Mouse (Mus musculus): ENCODE data around the gene Rerg. TPM values are rescaled to one million over a fixed set of nuclear protein-coding genes. Genes with fewer than 3 reads are reported as not detected.
"Not testable (repeated sequence)": the region's sequence is repeated elsewhere in the genome, so short reads cannot be mapped to it uniquely, and the experiment has no call there.

Gene Rerg
- total RNA-seq, 1 experiment from 2014 or later: not detected

DNA sequence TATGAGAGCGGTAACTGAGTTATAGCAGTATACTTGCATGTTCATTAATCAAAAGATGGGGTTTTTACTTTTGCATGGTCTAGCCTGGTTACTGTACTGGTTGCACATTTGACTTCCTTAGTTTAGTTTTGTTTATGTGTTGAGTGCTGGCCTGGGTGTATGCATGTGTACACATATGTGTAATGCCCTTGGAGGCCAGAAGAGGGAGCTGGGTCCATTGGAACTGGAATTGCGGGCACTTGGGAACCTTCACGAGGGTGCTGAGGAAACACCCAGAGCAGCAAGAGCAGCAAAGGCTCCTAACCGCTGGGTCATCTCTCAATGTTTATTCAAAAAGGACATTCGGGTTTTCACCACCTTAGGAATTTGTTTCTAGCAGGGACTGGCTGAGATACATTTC is 116.8 kb downstream of the Rerg start:
- no peak for ATAC-seq (replicated peaks; ENCODE audit: insufficient number of reproducible peaks, low FRiP score, low TSS enrichment, poor library complexity, severe bottlenecking)

DNA sequence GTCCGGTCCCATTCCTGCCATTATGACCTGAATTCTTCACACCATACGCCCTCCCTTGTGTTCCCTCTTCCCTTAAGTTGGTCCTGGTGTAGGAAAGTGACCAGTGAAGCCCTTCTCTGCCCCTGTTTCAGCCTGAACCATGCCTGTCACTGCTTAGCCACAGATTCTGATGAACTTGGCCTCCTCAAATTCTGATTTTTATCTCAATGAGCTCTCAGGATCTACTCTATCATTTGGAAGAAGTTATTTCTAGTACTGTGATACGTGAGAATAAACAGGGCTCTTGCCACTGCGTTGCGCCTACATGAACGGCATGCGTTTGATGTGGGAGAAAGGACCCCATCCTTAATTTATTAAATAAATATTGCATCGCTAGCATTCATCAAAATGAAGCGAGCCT is 117.3 kb downstream of the Rerg start:
- no peak for ATAC-seq (replicated peaks; ENCODE audit: insufficient number of reproducible peaks, low FRiP score, low TSS enrichment, poor library complexity, severe bottlenecking)

DNA sequence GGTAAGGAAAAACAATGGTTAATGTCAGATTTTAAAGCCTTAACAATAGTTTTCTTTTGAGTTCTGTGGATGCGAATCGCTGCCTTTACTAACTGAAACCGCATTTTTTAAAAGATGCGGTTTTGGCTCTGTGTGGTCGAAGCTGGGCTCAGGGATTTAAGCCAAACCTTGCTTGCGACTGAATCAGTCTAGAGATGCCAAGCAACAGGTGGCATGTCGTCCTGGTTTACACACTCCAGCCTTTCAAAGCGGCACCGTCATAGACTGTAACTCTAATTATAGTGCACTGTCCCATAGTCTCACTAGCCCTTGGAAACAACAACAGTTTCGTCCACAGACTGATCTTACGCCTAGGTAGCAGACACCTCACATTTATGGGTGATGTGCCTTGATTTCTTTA is 123.3 kb downstream of the Rerg start:
- ATAC-seq (replicated peaks; ENCODE audit: insufficient number of reproducible peaks, low FRiP score, low TSS enrichment, poor library complexity, severe bottlenecking): no peak

DNA sequence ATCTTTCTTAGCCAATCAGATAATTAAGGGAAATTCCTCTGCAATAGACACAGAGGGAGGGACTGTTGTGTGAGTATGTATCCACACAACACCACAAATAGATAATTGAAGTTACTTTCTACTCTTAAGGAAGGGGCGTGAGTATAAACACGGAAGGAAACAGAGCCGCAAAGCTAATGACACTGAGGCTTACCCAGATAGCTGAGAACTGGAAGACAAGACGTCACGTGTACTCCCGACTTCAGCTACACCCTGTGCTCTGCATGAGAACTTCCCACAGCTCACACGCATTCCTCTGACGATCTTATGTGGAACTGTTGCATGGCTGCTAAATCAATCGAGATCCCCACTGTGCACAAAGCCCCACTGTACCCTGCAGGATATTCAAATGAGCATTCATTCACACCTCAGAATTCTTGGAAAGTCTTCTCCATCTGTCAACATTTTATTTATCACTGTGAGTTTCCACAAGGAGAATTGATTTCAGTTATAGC is 125.2 kb downstream of the Rerg start:
- no peak for ATAC-seq (replicated peaks; ENCODE audit: insufficient number of reproducible peaks, low FRiP score, low TSS enrichment, poor library complexity, severe bottlenecking)

DNA sequence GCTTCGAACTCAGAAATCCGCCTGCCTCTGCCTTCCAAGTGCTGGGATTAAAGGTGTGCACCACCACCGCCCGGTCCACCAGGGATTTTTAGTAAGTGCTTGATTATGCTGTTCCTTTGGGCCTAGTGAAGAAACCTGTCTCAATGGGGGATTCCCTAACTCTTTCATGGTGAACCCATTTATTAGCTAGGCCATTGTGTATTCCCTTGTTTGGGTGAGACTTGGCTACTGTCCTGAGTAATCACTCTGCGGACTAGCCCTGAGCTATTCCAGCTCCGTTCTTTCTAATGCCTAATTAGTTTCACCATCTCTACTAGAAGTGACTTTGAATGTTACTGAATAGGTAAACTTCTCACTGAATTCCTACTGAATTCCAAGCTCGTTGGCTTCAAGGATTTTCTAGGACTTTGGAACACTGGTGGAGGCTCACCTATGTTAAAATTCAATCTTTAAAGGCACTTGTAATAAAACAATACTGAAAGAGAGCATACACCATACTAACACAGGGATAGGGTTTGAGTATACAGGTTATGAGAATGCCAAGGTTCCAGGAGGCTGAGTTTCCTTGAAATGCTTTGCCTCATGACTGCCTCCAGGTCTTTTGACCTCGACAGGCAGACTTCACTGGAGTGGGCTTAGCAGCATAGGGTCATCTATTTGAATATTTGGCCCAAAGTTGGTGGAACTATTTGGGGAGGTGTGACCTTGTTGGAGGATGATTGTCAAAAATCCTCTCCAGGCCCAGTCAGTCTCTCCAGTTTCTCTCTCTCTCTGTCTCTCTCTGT is 134.5 kb downstream of the Rerg start:
- ATAC-seq (replicated peaks; ENCODE audit: insufficient number of reproducible peaks, low FRiP score, low TSS enrichment, poor library complexity, severe bottlenecking): not testable (repeated sequence)

DNA sequence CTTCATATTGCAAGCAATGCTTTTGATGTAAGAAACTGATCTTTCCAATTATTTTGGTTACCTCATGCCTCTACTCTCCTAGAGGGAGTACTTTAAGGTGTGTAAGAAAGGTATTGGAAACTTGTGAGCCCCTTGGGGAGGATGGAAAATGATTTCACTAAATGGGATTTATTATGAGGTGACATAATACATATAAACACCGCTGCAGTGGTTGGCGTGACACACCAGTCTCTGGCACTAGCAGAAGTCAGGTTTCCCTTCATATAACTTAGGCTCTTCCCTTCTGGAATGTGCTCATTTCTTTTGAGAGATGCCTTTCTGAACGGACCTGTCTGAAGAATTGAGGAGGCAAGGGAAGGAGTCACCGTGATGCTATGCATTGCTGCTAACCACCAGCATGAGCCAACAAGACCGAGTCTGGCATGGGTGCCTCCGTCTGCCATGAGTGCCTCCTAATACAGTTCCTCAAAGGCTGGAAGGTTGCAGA is 139.6 kb downstream of the Rerg start:
- ATAC-seq (replicated peaks; ENCODE audit: insufficient number of reproducible peaks, low FRiP score, low TSS enrichment, poor library complexity, severe bottlenecking): no peak

DNA sequence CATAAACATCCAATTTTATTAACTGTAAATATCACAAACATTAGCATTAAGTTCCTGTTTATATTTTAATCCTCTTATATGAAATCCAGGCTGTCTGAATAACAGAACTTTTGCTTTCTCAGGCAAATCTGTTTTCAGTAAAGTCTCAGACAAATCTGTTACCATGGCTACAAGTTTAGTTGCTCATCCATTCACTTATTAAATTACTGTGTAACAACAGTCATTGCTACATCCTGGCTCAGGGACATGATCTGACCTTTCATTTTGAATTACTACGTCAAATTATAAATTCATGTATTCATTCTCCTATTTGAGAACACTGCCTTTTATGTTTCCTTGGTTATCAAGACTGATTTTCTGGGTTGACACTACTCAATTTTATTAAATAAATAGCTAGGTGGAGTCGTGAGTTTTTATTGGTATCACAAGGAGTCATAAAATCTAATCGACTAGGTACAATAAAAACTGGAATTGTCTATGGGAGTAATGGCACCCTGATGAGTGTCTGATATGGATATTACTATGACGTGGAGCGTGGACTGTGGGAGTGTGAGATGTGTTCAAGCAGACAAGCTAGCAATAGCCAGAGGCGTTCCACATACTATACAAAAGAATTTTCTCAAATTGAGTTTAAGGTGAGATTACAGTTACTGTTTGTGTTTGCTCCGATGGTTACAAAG is 140.2 kb downstream of the Rerg start:
- ATAC-seq (replicated peaks; ENCODE audit: insufficient number of reproducible peaks, low FRiP score, low TSS enrichment, poor library complexity, severe bottlenecking): no peak

DNA sequence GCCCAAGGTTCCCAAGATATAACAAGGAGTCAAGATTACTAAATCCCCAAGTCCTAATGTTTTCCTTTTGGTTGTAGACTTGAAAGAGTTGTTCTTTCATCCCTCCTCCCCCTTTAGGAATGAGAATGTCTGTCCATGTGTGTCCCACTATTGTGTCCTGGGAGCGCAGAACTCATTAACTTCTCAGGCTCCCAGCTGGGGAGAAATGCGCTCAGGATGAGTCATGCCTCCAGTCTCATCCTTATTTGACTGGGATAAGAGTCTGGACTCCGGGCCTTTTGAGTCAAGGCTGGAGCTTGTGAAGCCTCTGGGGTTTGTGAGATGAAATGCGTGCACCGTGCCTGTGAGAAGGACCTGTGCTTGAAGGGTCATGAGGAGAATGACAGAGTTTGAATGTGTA is 144.8 kb downstream of the Rerg start:
- no peak for ATAC-seq (replicated peaks; ENCODE audit: insufficient number of reproducible peaks, low FRiP score, low TSS enrichment, poor library complexity, severe bottlenecking)

DNA sequence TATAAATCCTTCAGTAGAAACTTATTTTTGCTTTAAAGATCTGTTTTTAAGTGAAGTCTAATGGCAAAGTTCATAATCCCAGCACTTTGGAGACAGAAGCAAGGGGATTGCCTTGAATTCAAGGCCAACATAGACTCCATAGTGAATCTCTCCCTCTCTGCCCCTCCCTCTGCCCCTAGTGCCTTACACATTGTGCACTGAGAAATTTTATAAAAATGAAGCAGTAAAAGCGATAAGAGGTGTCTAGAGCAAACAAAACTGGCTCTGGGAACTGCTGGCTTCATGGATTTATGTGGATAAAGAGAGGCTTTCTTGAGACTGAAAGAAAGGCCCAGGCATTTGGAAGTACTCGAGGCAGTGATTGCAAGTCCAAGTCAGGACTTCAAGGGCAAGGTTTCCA is 145.8 kb downstream of the Rerg start:
- no peak for ATAC-seq (replicated peaks; ENCODE audit: insufficient number of reproducible peaks, low FRiP score, low TSS enrichment, poor library complexity, severe bottlenecking)

DNA sequence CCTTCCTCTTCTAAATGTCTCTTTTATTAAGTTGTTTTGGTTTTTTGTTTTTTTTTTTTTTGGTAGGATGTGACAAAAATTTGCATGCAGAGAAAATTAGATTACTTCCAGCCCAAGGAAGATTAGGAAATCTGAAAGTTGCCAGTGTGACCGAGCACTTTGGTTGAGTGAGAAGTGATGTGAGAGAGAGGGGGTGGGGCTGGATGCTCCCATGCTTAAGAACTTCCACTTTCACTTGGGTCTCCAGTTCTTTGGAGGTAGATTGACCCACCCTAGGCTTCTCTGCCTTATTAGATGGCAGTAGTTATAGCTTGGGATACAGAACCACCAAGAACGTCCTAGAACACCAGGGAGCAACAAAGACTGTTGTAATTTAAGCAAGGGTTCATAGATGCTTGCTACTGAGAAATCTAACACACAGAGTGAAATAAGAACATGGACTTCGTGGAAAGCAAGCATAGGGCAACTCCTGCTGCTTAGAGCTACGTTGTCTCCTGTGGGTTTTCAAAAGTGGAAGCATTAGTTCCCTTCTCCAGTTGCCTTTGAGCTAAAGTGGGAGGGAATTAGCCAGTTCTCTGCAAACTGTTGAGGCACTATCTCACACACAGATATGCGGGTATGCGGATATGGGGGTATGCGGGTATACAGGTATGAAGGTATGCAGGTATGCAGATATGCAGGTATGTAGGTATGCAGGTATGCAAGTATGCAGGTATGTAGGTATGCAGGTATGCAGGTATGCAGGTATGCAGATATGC is 152.9 kb downstream of the Rerg start:
- no peak for ATAC-seq (replicated peaks; ENCODE audit: insufficient number of reproducible peaks, low FRiP score, low TSS enrichment, poor library complexity, severe bottlenecking)

DNA sequence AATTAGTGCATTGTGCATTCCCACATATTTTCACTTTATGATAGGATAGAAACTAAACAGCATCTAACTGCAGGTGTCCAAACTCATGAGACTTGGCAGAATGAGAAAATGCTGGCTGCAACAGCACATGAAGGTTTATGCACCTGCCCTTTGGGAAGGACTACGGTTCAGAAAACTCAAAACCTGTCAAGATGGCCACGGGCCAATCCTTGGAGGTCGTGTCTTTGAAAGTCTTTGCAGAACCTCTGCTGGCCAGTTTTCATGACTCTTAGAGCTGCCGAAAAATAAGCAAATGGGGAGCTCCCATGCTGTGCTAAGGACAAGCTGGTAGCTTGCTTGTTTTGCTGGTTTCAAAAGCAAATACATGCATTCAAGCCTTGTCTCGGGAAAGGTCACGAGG is 156.0 kb downstream of the Rerg start:
- ATAC-seq (replicated peaks; ENCODE audit: insufficient number of reproducible peaks, low FRiP score, low TSS enrichment, poor library complexity, severe bottlenecking): no peak

DNA sequence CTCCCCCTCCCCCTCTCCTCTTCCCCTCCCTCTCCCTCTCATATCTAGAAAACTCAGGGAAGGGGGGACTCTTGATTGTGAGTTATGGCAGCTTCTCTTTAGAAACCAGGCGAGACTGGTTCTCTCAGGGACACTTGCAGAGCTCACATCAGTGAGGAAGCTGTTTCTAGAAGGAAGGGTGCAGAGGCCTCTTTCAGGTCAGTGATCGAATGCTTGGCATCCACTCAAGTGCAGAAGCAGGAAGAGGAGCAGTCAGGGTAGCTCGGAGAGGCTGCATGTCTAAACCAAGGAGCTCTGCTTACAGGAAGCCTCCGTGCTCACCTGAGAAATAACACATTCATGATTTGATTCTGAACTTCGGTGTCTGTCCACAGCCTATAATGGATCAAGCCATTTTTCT is 159.1 kb downstream of the Rerg start:
- no peak for ATAC-seq (replicated peaks; ENCODE audit: insufficient number of reproducible peaks, low FRiP score, low TSS enrichment, poor library complexity, severe bottlenecking)

Other genes with a start within 250 kb of the Rerg start
- 3.7 to 8.5 TPM (median 5.7 TPM) in 3 replicates for gene Erp27, start 248.3 kb downstream of the Rerg start, total RNA-seq (2017)
- 0.10 TPM in 1 of 3 replicates, not detected in the others for gene Pde6h, start 246.7 kb downstream of the Rerg start, total RNA-seq (2017)
- gene Arhgdib, start 228.6 kb downstream of the Rerg start, total RNA-seq (2017): 977 to 1,211 TPM (median 1,012 TPM) in 3 replicates
- 81.9 to 157 TPM (median 138 TPM) in 3 replicates for gene Ptpro, start 81.8 kb upstream of the Rerg start, total RNA-seq (2017)